Mouse (Mus musculus): Measurements from ENCODE around the gene Mxi1.

Mxi1 gene

DNA sequence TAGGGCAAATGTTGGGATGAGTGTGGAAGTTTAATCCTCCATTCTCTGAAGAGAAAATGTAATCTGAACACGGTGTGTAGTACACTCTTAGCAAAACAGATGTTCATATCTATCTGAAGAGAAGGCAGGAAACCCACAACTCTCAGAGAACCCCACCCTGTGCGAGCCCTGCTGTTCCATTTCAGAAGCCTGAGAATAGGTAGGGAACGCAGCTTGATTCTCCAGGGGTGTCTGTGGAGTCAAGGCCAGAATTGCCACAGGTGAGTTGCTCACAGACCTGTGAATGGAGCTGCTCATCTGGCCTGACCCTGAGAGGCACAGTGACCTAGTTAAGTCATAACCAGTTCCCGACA, 10.5 kb upstream of the Mxi1 start:
- in situ Hi-C loops (cut with MseI, MboI) = no loop called here

DNA sequence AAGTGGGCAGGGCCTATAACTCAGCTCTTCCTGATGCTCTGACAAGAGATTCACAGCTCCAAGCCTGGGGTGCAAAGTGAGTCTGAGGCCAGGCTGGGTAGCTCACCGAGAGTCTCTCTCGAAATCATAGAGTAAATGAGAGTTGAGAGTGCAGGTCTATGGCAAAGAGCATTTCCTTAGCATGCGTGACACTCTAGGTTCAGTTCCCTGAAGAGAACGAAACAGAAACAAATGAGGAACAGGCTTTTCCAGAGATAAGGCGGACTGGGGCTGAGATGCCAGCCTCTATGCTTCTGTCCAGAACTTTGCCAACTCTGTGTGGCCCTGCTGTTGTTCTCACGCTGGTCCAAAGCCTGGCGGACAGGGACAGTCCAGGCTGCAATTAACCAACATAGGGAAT, 6.9 kb upstream of the Mxi1 start:
- in situ Hi-C loops (cut with MseI, MboI) = no loop called here

DNA sequence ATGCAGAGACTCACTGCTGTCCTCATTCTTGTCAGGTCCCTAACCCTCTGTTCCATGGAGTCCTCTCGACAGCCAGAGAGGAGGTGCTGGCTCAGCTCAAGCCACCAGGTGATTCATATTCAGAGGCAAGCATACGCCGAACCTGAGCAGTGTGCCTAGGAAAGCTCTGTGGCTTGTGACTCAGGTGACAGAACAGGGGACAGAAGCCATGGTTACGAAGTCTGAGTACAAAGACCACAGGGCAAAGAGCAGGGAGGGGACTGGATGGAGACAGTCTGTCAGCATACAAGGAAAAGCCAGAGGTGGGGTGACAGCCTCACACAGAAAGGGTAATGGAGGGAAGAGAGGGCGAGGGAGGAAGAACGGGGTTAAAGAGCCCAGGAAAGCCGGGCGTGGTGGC, 4.7 kb upstream of the Mxi1 start:
- in situ Hi-C loops (cut with MseI, MboI) = no loop called here

DNA sequence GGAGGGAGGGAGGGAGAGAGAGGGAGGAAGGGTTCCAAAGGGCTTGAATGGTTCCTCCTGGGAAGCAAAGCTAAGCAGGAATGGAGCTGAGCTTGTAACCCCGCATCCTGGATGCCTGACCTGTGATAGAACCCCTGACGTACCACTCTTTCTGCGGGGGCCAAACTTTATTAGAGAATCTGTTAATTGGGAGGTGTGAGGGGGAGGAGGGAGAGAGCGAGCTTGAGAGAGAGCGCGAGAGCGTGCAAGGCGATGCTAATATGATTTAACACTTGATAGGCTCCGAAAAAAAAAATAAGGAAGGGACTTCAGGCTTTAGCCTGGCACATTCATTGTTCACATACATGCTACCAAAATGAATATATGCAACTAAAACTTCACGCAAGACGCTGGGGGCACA, 3.6 kb upstream of the Mxi1 start:
- in situ Hi-C loops (cut with MseI, MboI) = no loop called here

DNA sequence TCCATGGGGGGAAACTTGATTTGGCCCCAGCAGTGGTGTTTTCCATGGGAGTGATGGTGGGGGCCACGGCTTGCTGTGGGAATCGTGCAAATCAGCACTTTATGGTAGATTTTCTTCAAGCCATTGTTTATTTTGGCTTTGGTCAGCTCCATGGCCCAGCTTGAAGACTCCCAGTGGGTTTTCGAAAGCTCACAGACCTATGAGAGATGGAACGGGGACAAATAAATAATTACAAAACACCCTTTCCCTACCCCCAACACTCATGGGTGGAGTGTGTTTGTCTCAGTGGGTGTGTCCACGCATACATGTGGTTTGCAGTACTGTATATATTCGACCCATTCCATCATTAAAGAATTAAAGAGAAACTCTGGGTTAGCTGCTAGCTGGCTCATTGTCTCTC, 3.1 kb upstream of the Mxi1 start:
- in situ Hi-C loops (cut with MseI, MboI) = no loop called here

DNA sequence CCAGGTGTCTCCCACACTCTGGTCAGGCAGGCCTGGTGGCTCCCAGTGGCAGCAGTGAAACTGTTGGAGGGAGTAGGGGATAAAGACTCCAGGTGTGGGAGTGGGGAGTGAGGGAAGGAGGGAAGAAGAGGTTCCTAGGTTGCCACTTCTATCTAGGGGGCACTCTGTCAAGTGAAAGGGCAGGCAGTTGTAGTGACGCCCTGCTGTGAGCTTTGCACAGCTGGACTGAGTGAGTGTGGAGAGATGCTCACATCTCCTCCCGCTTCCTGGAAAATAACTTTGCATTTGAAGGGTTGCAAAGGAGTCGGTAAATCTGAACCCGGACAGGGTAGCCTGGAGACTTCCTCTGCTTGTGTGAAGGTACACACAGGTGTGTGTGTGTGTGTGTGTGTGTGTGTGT, 687 bp upstream of the Mxi1 start:
- in situ Hi-C loops (cut with MseI, MboI) = no loop called here

DNA sequence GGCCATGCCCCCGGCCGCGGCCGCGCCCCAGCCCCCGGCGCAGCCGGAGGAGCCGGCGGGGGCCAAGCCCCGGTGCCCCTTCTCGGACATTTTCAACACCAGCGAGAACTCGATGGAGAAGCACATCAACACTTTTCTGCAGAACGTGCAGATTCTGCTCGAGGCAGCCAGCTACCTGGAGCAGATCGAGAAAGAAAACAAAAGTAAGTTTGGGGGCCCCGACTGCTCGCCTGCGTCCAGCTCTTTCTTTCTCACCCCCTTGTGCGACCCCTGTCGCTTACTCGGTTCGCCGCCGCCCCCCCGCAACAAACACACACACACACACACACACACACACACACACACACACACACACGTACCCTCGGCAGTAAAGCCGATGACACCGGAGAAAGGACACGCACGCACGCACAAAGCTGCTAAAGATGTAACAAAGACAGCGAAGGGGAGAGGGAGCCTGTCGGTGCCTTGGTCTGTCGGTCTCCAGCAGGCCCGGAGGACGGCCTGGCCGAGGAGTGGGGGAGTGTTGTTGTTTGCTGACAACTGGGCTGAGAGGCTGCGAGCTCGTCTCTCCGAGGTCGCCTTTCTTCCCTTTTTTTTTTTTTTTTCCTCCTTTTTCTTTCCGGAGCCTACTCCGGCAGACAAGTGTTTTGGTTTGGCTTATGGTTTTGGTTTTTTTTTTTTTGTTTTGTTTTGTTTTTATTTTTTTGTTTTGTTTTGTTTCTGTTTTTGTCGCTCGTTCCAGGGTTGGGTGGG, 629 bp downstream of the Mxi1 start:
- in situ Hi-C loops (cut with MseI, MboI) = no loop called here

DNA sequence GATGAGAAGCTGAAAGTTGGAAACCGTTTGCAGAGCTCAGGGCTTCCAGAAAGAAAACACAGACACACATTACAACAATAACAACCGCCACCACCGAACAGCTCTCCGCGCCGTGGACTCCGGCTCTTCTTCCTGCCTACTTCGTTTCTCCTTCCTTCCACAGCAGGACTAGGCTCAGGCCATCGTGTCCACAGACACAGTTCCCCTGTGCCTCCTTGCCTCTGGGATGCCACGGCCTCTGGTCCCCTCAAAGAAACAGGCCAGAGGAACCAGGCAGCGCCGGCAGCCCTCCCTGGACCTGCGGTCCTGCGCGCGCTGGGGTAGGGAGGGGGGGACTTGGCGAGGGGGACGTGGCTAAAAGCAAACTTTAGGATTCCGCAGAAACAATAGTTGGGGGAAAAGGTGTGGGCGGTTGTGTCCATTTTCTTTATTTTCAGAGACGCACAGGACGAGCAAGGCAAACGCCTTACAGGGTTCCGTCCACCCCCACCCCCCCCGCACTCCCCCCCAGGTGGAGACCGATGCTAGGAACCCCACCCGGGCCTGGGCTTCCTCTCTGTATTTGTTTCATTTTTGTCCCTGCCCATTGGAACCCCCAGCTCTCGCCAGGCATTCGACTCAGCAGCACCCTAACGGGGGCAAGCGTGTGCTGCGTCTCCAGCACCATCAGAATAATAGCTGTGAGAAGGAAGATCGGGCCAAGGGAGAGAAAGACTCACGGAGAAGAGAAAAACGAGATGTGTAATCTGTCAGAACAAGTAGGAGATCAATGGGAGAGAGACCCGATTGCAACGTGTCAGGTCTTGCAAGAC, 1.4 kb downstream of the Mxi1 start:
- in situ Hi-C loops (cut with MseI, MboI) = no loop called here

DNA sequence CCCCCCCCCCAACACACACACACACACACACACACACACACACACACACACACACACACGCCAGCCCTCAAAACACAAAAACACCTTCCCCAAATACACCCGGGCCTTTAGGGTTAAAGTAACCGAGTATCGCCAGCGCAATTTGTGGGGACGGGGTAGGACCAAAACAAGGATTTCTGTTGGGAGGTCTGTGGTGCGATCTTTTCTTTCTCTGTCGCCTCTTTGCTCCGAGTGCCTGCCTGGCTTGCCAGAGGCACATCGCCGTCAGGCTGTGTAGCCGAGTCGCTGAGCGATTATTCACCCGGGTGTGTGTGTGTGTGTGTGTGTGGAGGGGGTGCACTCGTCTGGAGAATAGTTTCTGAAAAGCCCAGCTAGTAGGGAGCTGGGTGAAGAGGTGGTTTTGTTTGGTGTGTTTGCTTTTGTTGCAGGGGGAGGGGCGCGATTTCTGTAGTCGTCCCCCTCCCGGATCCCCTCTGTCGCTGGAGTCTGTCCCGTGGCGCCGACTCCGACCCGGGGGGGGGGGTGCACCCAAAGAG, 2.1 kb downstream of the Mxi1 start:
- in situ Hi-C loops (cut with MseI, MboI) = no loop called here

DNA sequence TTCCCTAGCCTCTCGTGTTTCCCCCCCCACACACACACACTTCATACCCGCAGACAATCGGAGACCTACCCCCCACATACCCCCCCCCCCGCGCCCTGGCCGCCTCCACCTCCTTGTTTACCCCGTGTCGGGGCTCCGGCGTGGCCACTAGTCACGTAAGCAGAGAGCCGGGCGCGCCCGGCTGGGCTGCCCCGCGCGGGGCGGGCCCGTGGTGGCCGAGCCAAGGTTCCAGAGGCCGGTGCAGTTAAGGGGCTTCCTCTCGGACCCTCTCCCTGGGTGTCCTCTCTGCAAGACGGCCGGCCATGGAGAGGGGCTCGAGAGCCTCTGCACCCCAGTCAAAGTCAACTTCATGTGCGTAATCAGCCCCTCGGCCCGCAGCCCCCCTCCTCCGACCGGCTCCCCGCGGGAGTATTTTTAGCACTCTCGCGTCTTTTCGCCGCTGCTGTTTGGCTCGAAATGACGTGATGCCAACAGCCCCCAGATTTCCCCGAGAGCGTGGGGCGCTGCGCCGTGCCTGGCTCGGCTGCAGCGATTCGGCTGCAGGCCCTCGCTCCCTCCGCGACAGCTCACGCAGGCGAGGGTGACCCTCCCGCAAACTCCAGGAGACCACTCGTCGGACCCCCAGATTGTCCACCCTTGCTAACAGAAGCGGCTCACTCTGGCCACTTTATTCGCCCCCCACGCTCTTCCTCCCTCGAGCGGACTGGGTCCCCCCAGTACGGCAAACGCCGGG, 2.8 kb downstream of the Mxi1 start:
- in situ Hi-C loops (cut with MseI, MboI) = no loop called here

DNA sequence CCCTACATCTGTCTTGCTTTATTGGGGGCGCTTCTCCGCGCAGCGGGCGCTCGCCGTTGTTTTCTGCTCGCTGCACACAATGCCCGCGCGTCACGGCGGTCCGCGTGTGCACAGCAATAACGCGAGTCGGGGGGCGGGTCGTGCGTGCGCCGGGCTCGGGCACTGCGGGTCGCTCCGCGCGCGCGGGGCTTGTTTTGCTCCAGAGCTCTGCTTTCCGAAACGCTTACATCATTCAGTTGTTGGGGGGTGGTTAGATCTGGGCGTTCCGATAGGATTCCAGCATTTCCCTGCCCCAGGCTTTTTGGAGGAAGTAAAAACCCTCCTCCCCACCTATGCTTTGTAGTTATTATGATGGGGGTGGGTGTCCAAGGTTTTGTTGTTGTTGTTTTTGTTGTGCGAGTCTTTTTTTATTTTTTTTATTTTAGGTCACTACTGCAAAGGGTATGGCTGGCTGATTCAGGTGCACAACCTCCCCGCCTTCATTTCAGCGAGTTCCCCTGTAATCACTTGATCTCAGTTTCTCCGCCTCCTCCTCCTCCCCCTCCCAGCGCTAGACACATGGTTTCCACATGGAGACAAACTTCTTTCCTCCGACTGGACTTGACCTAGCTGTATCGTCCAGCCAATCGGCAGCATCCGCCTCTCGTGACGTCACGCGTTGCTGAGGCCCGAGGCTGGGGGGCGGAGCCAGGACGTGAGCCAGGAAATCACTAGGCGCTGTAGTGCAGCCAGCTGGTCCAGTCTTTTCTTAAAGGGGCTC, 3.5 kb downstream of the Mxi1 start:
- in situ Hi-C loops (cut with MseI, MboI) = no loop called here

DNA sequence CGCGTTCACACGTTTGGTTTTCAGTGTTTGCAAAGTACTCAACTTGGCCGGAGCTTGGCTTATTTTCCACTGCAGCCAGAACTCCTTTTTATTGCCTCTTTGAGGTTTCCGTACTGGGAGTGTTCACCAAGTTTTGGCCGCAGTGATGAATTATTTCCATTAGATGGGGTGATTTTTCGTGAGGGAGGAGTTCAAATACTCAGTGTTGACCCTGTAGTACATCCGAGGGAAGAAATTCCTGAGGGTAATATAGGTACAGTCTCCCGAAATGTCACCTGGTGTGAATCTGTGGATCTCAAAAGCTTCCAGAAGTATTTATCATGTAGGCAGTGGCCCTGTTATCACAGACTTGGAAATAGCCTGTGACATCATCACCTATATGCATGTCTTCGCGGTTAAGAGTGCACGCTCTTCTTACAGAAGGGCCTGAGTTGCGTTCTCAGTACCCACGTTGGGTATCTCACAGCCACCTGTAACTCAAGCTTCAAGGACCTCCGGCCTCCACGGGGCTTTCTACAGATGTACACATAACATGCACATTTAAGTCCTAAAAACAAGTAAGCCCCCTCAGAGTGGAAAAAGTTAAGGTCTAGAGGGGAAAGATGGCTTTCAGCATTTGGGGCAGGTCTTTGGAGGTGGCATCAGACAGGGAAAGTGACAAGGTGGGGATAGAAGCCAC, 4.4 kb downstream of the Mxi1 start:
- in situ Hi-C loops (cut with MseI, MboI) = no loop called here

DNA sequence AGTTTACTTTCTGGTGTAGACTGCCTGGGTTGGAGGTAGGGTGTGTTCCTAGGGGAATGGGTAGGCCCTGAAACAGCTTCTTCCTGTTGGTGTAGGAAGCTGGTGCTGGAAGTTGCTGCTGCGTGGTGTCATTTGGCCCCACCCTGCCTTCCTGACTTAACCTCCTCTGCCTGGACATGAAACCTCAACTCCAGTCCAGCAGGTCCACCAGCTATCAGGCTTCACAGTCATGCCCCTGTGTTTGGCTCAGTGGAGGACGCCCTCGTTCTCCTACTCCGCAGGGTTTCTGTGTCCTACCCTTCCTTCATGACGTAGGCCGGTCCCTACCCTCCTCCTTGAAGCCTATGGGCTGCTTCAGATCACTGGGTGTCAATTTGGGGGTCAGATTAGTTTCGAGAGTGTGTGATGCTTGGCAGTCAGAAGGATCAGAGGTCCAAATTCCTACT, 4.9 kb downstream of the Mxi1 start:
- in situ Hi-C loops (cut with MseI, MboI) = no loop called here

DNA sequence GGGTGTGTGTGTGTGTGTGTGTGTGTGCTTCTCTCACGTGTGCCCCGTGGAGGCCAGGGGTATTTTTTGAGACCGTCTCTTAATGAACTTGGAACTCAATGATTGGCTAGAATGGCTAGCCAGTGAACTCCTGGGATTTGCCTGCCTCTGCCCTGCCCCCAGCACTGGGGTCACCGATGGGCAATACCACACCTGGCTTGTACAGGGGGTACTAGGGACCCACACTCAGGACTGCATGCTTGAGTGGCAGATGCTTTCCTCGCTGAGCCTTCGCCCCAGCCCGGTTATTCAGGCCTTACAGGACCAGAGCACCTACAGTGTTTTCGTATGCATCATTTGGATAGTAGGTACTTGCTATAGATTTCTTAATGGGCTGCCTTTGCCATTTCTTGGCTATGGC, 5.8 kb downstream of the Mxi1 start:
- in situ Hi-C loops (cut with MseI, MboI) = no loop called here

DNA sequence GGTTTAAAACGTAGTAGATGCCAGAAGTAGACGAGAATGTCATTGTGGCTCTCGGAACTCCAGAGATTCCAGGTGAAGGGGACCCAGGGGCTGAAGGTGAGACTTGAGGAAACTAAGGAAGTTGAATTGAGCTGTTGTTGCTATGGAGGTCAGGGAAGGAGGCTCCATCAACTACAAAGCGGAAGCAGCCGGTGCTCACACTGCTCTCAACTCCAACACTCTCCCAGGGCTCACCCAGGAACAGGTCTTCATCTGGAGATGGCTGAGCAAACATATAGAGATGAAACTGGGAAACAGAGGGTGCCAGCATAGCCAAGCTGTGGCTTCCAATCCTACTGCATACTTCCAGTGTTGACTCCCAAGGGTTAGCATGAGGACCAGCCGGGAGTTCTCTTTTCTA, 6.6 kb downstream of the Mxi1 start:
- in situ Hi-C loops (cut with MseI, MboI) = no loop called here

DNA sequence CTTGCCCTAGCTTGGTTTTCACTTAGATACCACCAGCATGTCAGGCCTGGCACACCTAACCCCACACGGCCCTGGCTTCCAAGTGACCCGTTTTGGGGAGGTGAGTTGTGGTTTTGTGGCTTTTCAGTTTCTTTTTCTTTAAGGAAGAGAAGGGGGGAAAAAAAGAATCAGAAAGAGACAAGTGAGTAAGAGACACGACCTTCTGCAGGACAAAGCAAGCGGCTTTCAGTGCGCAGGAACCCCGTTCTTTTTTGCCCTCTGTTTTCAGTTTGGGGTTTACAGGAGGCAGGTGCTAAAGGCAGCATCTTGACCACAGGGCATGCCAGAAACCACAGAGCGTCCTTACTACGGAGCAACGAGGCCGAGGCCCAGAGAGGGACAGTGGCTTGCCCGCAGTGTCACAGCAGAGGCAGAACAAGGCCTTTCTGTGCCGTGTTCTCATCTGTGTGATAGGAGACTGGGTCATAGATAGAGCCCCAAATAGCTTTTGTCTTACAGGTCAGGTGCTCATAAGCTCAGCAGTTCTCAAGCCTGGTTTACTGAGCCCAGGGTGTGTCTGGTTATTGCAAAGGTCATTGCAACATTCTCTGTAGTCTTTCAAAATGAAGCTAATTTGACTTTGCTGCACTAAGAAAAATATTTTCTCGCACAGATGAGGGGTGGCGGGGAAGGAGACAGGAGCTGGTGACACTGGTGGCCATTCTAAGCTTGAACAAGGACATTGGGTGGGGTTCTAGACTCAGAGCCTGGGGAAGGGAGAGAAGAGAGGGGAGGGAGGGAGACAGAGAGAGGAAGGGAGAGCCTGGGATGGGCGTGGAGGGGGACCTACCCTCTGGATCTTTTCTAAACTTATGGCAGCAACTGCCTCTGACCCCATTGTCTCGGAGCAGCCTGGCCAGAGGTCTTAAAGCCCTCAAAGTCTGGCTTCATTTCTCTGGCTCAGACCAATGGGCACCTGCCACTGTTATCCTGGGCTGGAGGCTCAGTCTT, 8.1 kb downstream of the Mxi1 start:
- in situ Hi-C loops (cut with MseI, MboI) = no loop called here

DNA sequence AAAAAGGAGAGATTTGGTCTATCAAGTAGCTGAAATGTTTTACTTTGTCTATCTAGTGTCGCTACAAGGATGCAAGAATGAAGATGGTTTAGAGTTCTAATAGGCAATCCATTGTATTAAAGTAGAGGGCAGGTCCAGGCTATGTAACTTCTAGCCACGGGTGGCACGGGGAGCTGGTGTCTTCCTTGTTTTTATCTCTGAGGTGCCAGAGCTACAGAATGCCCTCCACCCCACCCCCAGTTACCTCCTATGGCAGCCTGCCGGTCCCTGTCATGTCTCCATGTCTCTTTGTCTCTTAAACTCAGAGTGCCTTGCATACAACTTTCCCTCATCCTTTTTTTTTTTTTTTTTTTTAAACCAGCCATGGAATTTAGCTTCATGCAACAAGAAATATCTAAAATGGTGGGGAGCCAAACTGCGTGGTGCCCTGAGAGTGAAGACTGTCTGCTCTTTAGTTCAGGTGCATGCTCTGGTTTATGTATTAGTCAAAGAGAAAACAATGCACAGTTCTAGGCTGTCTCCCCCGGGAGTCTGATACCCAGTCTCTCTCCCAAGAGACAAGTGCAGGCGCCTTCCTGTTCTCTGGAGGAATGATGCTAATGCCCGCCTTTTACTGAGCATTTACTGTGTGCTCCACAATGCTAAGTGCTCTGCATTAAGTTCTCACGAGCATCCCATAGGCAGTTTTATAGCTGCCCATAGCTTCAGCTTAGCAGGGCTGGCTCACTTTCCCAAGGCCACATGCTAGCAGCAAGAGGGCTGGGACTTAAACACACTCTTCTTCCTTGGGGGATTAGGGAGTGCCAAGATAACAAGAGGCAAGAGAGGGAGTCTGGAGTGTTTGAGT, 10.2 kb downstream of the Mxi1 start:
- in situ Hi-C loops (cut with MseI, MboI) = no loop called here

DNA sequence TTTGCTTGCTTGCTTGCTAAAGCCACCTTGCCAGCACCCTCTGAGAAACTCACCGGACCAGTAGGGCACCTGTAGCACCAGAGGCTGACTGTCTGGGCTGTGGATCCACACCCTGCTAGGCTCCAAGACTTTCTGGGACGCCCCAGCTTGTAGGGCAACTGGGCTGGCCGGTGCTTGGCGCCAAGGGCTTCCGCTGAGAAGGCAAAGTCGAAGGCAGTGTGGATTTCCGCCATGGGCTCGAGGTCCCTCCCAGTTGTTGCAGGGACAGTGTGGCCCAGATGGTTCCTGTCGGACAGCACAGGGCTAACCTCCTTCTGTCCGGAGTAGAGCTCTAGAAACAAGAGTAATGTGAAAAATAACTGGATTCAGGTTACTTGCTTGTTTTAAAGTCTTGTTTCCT, 11.0 kb downstream of the Mxi1 start:
- in situ Hi-C loops (cut with MseI, MboI) = no loop called here
